Mouse (Mus musculus) regulatory T cell (primary cell): ENCODE results near the gene Gm21964.

Experiments
- in situ Hi-C: fragments of 300-600 bp; cut with MboI, MseI; formaldehyde crosslinking; loops from one replicate; pipeline ENCODE4 v1.15.1; 2025; ENCODE audit warnings: high pct_unique_total_duplicates

The Gm21964 gene

GRCm38 (mm10) chr8:110152951-110153350 lies 51.9 kb downstream of the Gm21964 start:
- in situ Hi-C loops = loop anchor here (25.0 kb wide), 1 partner anchor 334 kb away; no protein-coding TSS in a partner anchor
